Mouse (Mus musculus) limb, embryonic 13.5 days (tissue): Measurements from ENCODE around the gene Zc3h14. TPM values are rescaled to one million over a fixed set of nuclear protein-coding genes. Genes with fewer than 3 reads are reported as not detected.

ENCODE experiments used
- ATAC-seq: fragments of 200-750 bp; cut with Nextera tagmentation; 2 replicates; pipeline ENCODE4 v1.8.0; 2017; ENCODE audit warnings: low read depth, moderate number of reproducible peaks, moderate TSS enrichment; ENCODE audit not compliant: low FRiP score
- H3K27ac ChIP-seq: fragments of 300-500 bp; sonication (generic); 2 replicates; pipeline ENCODE4 v1.5.1; 2015; ENCODE audit warnings: inconsistent platforms, mild to moderate bottlenecking, moderate library complexity
- H3K27me3 ChIP-seq: fragments of 300-500 bp; sonication (generic); 2 replicates; pipeline ENCODE4 v1.6.1; 2015; ENCODE audit warnings: mild to moderate bottlenecking, inconsistent platforms
- H3K36me3 ChIP-seq: fragments of 300-500 bp; sonication (generic); 2 replicates; pipeline ENCODE4 v1.6.1; 2015; ENCODE audit warnings: inconsistent platforms, mild to moderate bottlenecking, moderate library complexity
- H3K4me1 ChIP-seq: fragments of 300-500 bp; sonication (generic); 2 replicates; pipeline ENCODE4 v1.6.1; 2015; ENCODE audit warnings: inconsistent platforms
- H3K4me2 ChIP-seq: fragments of 300-500 bp; sonication (generic); replicated peaks from 2 replicates; pipeline ENCODE4 v1.6.1; 2015; ENCODE audit warnings: inconsistent platforms, mild to moderate bottlenecking, moderate library complexity
- H3K4me3 ChIP-seq: fragments of 300-500 bp; sonication (generic); 2 replicates; pipeline ENCODE4 v1.5.1; 2015; ENCODE audit warnings: moderate library complexity, mild to moderate bottlenecking, inconsistent platforms
- H3K9ac ChIP-seq: fragments of 300-500 bp; sonication (generic); 2 replicates; pipeline ENCODE4 v1.6.1; 2015; ENCODE audit warnings: mild to moderate bottlenecking, inconsistent platforms
- H3K9me3 ChIP-seq: fragments of 300-500 bp; sonication (generic); 2 replicates; pipeline ENCODE4 v1.6.1; 2016; ENCODE audit warnings: inconsistent platforms
- WGBS: fragments of 180-500 bp; shearing (Covaris S2); methylation state at CpG from one replicate; pipeline ENCODE4 v1.1.7; 2015; 5-methylcytosine and 5-hydroxymethylcytosine counted together
- polyA plus RNA-seq: library from polyadenylated mRNA; unstranded; fragments of >200 nt; fragmentation: Nextera tagmentation; extraction: Ambion mirVana; gene quantifications from 2 replicates; pipeline ENCODE4 v1.2.1, GENCODE M21; 2015

Gene Zc3h14
- polyA plus RNA-seq, 1 experiment from 2014 or later, result 136 TPM

DNA sequence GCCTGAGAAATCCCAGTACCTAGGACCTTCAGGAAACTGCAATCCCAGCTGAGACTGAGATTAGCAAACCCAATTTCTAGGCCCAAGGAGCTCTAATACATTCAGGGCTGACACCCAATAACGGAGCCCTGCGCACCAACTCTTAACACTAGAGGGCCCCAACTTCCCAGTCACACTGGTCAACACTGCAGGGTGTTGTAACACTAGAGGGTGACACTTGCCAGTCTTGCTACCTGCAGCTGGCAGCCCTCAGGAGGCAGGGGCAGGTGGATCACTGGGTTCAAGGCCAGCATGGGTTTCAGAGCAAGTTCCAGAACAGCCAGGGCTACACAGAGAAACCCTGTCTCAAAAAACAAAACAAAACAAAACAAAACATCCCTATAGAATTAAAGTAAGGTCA lies 633 bp upstream of the Zc3h14 start:
- Histone ChIP-seq H3K4me1 (peaks cover 29% of the 10 kb centered on the region), H3K27ac (no peak overlapping the region), H3K36me3 (0 out of 2 replicates have a peak, but pooled peaks cover 7% of the 10 kb centered on the region), H3K4me3 (no peak overlapping the region), H3K9me3 (no peaks in the 10 kb centered on the region), H3K9ac (no peak overlapping the region), H3K27me3 (no peaks in the 10 kb centered on the region), H3K4me2 (no peak overlapping the region)
- WGBS, result 23% methylated on average over 2 of the region's 2 CpGs
- peak; percentile 7; the same call in 1 of the 2 replicates for ATAC-seq

DNA sequence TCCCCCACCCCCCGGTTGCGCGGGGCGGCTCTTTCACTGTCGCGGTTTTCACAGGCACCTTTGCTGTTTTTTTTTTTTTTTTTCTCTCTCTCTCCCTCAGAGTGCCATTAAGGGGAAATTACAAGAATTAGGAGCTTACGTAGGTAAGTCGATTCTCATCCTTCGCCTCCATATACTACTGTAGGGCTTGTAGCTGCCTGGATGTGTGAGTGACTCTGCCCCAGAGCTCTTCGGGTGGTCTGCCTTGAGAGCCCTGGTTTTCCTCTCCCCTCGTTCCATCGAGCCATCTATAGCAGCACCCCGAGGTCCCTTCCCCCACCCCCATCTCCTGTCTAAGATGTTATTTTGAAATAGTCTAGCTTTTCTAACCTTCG lies 603 bp downstream of the Zc3h14 start:
- Histone ChIP-seq H3K27me3 (no peaks in the 10 kb centered on the region), H3K36me3 (0 out of 2 replicates have a peak, but pooled peaks cover 7% of the 10 kb centered on the region), H3K9me3 (no peaks in the 10 kb centered on the region), H3K4me3 (peak overlapping the region; percentile 90), H3K9ac (peak overlapping the region; percentile 97), H3K4me1 (peaks cover 29% of the 10 kb centered on the region), H3K4me2 (peak overlapping the region; percentile 75), H3K27ac (peak overlapping the region; percentile 87; the same call in 1 of the 2 replicates)
- WGBS, result 2% methylated on average over 13 of the region's 14 CpGs
- peak; percentile 41; the same call in 1 of the 2 replicates for ATAC-seq

- Histone ChIP-seq H3K9ac (no peak overlapping the region), H3K4me2 (no peak overlapping the region), H3K27me3 (no peaks in the 10 kb centered on the region), H3K36me3 (peaks cover 81% of the 10 kb centered on the region), H3K9me3 (no peaks in the 10 kb centered on the region), H3K27ac (no peak overlapping the region), H3K4me1 (no peaks in the 10 kb centered on the region), H3K4me3 (no peak overlapping the region)
- WGBS, result 90% methylated on average over 6 of the region's 6 CpGs
- ATAC-seq, result no peak
Observed at GRCm38 (mm10) chr12:98757636-98758035, 10.9 kb downstream of the Zc3h14 start.

GRCm38 (mm10) chr12:98759700-98760099 lies 12.9 kb downstream of the Zc3h14 start:
- no peak for ATAC-seq
- Histone ChIP-seq H3K9me3 (no peaks in the 10 kb centered on the region), H3K4me2 (no peak overlapping the region), H3K36me3 (peaks cover 83% of the 10 kb centered on the region), H3K4me3 (no peak overlapping the region), H3K9ac (no peak overlapping the region), H3K4me1 (no peaks in the 10 kb centered on the region), H3K27me3 (no peaks in the 10 kb centered on the region), H3K27ac (no peak overlapping the region)
- 95% methylated on average over 6 of the region's 6 CpGs for WGBS

DNA sequence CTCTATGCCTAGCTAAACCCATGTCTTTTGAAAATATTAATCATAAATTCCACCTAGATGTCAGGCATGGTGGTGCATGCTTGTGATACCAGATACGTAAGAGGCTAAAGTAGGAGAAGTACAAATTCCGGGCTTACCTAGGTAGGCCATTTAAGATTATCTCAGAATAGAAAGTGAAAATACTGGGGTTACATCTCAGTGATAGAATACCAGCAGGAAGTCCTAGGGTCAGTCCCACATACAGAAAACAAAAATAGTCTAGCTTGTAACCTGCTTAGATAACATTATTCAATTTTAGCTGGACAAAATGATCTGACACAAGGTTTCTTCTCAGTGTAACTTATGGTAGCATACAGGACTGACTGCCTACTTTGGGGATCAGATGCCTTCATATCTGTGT lies 19.5 kb downstream of the Zc3h14 start:
- Histone ChIP-seq H3K4me2 (no peak overlapping the region), H3K4me1 (no peaks in the 10 kb centered on the region), H3K36me3 (peaks cover 91% of the 10 kb centered on the region), H3K27me3 (no peaks in the 10 kb centered on the region), H3K9me3 (no peaks in the 10 kb centered on the region), H3K27ac (no peak overlapping the region), H3K4me3 (no peak overlapping the region), H3K9ac (no peak overlapping the region)
- 96% methylated on average over 2 of the region's 2 CpGs for whole genome bisulfite sequencing
- no peak for ATAC-seq

GRCm38 (mm10) chr12:98777509-98777908 lies 30.7 kb downstream of the Zc3h14 start:
- H3K9me3 ChIP-seq, result no peaks in the 10 kb centered on the region
- no peak overlapping the region for H3K4me2 ChIP-seq
- H3K4me3 ChIP-seq, result no peak overlapping the region
- H3K4me1 ChIP-seq, result no peaks in the 10 kb centered on the region
- H3K36me3 ChIP-seq, result peaks cover 87% of the 10 kb centered on the region
- ATAC-seq, result no peak
- 85% methylated on average over 3 of the region's 3 CpGs for WGBS
- H3K9ac ChIP-seq, result no peak overlapping the region
- no peaks in the 10 kb centered on the region for H3K27me3 ChIP-seq
- no peak overlapping the region for H3K27ac ChIP-seq

GRCm38 (mm10) chr12:98779148-98779547 lies 32.4 kb downstream of the Zc3h14 start:
- no peak overlapping the region for H3K4me3 ChIP-seq
- no peak overlapping the region for H3K27ac ChIP-seq
- H3K27me3 ChIP-seq, result no peaks in the 10 kb centered on the region
- WGBS, result 83% methylated on average over 4 of the region's 4 CpGs
- no peaks in the 10 kb centered on the region for H3K9me3 ChIP-seq
- no peak for ATAC-seq
- H3K4me2 ChIP-seq, result no peak overlapping the region
- peaks cover 86% of the 10 kb centered on the region for H3K36me3 ChIP-seq
- no peaks in the 10 kb centered on the region for H3K4me1 ChIP-seq
- H3K9ac ChIP-seq, result no peak overlapping the region

DNA sequence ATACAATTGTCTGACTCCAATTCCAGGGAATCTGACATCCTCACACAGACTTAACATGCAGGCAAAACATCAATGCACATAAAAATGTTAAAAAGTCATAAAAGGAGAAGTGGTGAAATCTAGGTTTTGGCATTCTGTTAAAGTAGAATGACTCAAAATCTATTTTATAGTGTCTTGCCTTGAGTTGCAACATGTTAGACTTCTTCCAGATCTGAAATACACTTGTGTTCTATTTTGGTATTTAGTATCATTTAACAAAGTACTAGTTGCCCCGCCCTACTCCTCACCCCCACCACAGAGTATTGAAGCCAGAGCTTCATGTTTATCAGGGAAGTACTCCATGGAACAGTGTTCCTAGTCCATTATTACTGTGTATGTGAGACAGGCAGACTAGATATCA lies 37.5 kb downstream of the Zc3h14 start:
- Histone ChIP-seq H3K4me3 (no peak overlapping the region), H3K9ac (no peak overlapping the region), H3K4me1 (no peaks in the 10 kb centered on the region), H3K27ac (no peak overlapping the region), H3K27me3 (no peaks in the 10 kb centered on the region), H3K36me3 (peaks cover 78% of the 10 kb centered on the region), H3K9me3 (no peaks in the 10 kb centered on the region), H3K4me2 (no peak overlapping the region)
- 100% methylated on average over 1 of the region's 1 CpGs for WGBS
- no peak for ATAC-seq

- no peak overlapping the region for H3K4me2 ChIP-seq
- H3K4me3 ChIP-seq, result no peak overlapping the region
- H3K9me3 ChIP-seq, result no peaks in the 10 kb centered on the region
- no peak overlapping the region for H3K27ac ChIP-seq
- H3K36me3 ChIP-seq, result peaks cover 45% of the 10 kb centered on the region
- no peak overlapping the region for H3K9ac ChIP-seq
- no peaks in the 10 kb centered on the region for H3K4me1 ChIP-seq
- WGBS, result 92% methylated on average over 3 of the region's 3 CpGs
- no peak for ATAC-seq
- no peaks in the 10 kb centered on the region for H3K27me3 ChIP-seq
Observed at GRCm38 (mm10) chr12:98795731-98796318, 49.1 kb downstream of the Zc3h14 start.

GRCm38 (mm10) chr12:98800334-98800733 lies 53.6 kb downstream of the Zc3h14 start:
- H3K4me1 ChIP-seq, result peaks cover 4% of the 10 kb centered on the region; the same call in 1 of the 2 replicates
- no peak overlapping the region for H3K9ac ChIP-seq
- H3K36me3 ChIP-seq, result peaks cover 17% of the 10 kb centered on the region
- H3K27ac ChIP-seq, result no peak overlapping the region
- no peak overlapping the region for H3K4me3 ChIP-seq
- no peak overlapping the region for H3K4me2 ChIP-seq
- WGBS, result 76% methylated on average over 5 of the region's 5 CpGs
- no peaks in the 10 kb centered on the region for H3K9me3 ChIP-seq
- no peaks in the 10 kb centered on the region for H3K27me3 ChIP-seq
- ATAC-seq, result no peak

DNA sequence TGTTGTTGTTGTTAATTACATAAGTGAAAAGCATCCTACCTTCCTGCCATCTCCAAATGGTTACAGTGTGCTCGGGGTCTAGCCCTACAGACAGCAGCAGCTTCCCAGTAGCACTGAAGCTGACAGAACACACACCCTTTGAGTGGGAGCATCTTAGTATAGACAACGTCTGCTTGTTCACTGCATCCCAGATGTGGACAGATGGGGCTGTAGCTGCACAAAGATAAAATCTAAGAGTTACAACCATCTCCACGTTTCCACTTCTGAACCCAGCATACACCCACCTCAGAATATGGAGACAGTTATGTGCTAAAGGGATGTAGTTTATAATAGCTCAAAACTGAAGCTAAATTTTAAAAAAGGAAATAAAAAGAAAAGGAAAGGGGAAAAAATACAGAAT lies 55.5 kb downstream of the Zc3h14 start:
- Histone ChIP-seq H3K4me3 (no peak overlapping the region), H3K36me3 (peaks cover 15% of the 10 kb centered on the region), H3K27ac (no peak overlapping the region), H3K4me1 (peaks cover 4% of the 10 kb centered on the region; the same call in 1 of the 2 replicates), H3K9me3 (no peaks in the 10 kb centered on the region), H3K4me2 (no peak overlapping the region), H3K27me3 (no peaks in the 10 kb centered on the region), H3K9ac (no peak overlapping the region)
- ATAC-seq, result no peak
- WGBS, result 56% methylated on average over 3 of the region's 3 CpGs

DNA sequence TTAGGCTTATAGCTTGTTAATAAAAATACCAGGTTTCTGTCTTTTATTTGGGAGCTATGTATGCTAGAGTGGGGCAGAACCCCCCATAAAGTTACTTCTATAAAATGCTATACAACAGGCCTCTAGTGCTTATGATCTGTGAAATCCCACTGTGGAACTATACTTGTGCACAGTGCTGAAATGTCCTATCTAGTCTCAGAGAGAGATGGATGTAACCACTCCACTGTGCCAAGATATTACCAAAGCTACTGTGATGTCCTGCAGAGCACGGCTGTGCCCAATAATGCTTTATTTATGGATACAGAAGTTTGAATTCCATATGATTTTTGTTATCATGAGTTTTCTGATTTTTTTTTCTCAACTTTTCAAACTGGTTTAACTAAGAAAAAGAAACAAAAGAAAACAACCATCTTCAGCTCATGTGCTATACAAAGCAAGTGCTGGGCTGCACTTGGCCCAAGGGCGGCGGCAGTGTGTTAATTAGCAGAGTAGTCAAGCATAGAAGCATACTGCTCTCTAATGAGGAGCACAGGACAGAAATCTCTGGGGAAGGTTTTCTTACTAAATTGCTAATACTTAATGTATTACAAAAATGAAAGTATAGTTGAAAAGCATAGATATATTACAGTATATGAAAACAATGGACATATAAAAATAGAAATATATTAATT lies 57.4 kb downstream of the Zc3h14 start:
- WGBS, result 73% methylated on average over 3 of the region's 3 CpGs
- no peaks in the 10 kb centered on the region for H3K9me3 ChIP-seq
- peaks cover 6% of the 10 kb centered on the region; the same call in 1 of the 2 replicates for H3K36me3 ChIP-seq
- no peak for ATAC-seq
- no peak overlapping the region for H3K4me3 ChIP-seq
- H3K27ac ChIP-seq, result no peak overlapping the region
- H3K9ac ChIP-seq, result no peak overlapping the region
- peaks cover 4% of the 10 kb centered on the region; the same call in 1 of the 2 replicates for H3K4me1 ChIP-seq
- H3K4me2 ChIP-seq, result no peak overlapping the region
- no peaks in the 10 kb centered on the region for H3K27me3 ChIP-seq

DNA sequence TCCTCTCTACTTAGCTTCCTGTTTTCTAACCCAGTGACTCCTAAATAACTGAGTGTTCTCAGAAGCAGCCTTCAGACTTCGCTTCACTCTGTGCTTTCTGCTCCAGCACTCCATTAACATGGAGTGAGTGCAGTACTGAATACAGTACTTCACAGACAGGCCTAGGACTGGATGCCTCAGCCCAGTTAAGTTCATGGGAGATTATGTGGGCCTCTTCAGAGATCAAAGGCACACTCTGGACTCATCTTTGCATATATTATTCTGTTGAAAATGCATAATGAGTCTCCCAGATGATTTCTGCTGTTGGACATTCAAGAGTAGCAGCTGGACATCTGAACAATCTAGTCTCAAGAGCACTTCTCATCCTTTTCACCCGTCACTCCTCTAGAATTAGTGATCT lies 74.0 kb downstream of the Zc3h14 start:
- no peak for ATAC-seq
- Histone ChIP-seq H3K27ac (no peak overlapping the region), H3K36me3 (no peaks in the 10 kb centered on the region), H3K4me3 (no peak overlapping the region), H3K27me3 (no peaks in the 10 kb centered on the region), H3K4me2 (no peak overlapping the region), H3K9me3 (no peaks in the 10 kb centered on the region), H3K9ac (no peak overlapping the region), H3K4me1 (no peaks in the 10 kb centered on the region)
- 76% methylated on average over 2 of the region's 2 CpGs for WGBS
